ENCODE assay signal across 7 mouse cellular contexts in the genomic region with DNA sequence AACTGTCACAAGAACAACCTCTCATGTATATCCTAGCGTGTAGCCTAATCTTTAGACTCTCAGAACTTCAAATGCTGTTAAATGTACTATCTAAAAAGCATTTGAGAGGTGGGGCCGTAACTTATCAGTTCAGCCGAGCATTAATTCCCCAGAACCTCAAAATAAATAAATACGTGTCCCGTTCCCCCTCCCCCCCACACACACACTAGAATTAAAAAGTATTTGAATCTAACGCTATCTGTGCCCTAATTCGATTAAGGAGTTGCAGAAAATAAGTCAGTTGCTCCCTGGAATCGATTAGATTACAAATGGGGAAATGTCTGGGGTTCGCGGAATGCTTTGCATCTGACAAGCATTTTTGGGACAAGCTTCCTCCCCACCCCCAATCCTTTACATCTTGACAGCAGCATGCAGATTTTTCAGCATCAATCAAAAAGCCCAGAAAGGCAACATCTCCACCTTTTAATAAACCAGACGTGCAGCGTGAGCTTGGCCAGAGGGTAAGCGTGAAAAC. TPM values are rescaled to one million over a fixed set of nuclear protein-coding genes. Genes with fewer than 3 reads are reported as not detected.
A peak's percentile ranks its signal among the peaks of the same experiment; 100 is the strongest.
DNase-seq lines count a peak whose midpoint lies in the region; ATAC-seq and TF ChIP-seq lines count a peak whose summit lies in the region.

No protein-coding gene starts in this region.

- WGBS in lung, embryonic 16.5 days: 6% methylated on average over 13 of the region's 13 CpGs
- 12% methylated on average over 13 of the region's 13 CpGs for whole genome bisulfite sequencing in forebrain, embryonic 15.5 days
- WGBS in liver, postnatal 0 days (ENCODE audit: insufficient replicate concordance): 21% methylated on average over 13 of the region's 13 CpGs

- no peaks in the 10 kb centered on the region for H3K9me3 ChIP-seq in lung, embryonic 16.5 days (ENCODE audit: control insufficient read depth, low read length)
- no peaks in the 10 kb centered on the region for H3K9me3 ChIP-seq in forebrain, embryonic 15.5 days
- H3K9me3 ChIP-seq in liver, postnatal 0 days (ENCODE audit: low read length): no peaks in the 10 kb centered on the region

- H3K4me3 ChIP-seq in lung, embryonic 16.5 days (ENCODE audit: low read length): peak overlapping the region; percentile 77
- peak overlapping the region; percentile 64 for H3K4me3 ChIP-seq in forebrain, embryonic 15.5 days
- peak overlapping the region; percentile 65 for H3K4me3 ChIP-seq in liver, postnatal 0 days (ENCODE audit: low read depth, low read length)

- peaks cover 16% of the 10 kb centered on the region for H3K4me1 ChIP-seq in lung, embryonic 16.5 days (replicated peaks; ENCODE audit: control insufficient read depth, insufficient read depth, low read length)
- peaks cover 75% of the 10 kb centered on the region for H3K4me1 ChIP-seq in forebrain, embryonic 15.5 days
- H3K4me1 ChIP-seq in liver, postnatal 0 days (ENCODE audit: insufficient read depth): peaks cover 25% of the 10 kb centered on the region

- TF ChIP-seq CTCF in liver, postnatal 0 days (IDR thresholded peaks at IDR 0.05; ENCODE audit: low read depth): no peak

- no peaks in the 10 kb centered on the region for H3K36me3 ChIP-seq in lung, embryonic 16.5 days (ENCODE audit: control insufficient read depth, insufficient read depth, low read length)
- no peaks in the 10 kb centered on the region for H3K36me3 ChIP-seq in forebrain, embryonic 15.5 days
- H3K36me3 ChIP-seq in liver, postnatal 0 days (replicated peaks; ENCODE audit: insufficient read depth, low read length): no peaks in the 10 kb centered on the region

- H3K27me3 ChIP-seq in lung, embryonic 16.5 days (ENCODE audit: control insufficient read depth, insufficient read depth, low read depth, low read length): no peaks in the 10 kb centered on the region; the same call in 1 of the 2 replicates
- no peaks in the 10 kb centered on the region for H3K27me3 ChIP-seq in forebrain, embryonic 15.5 days
- peaks cover 22% of the 10 kb centered on the region for H3K27me3 ChIP-seq in liver, postnatal 0 days (ENCODE audit: insufficient read depth, low read length)

- DNase-seq in lung, postnatal 36 days: no peak
- no peak for DNase-seq in liver, postnatal 0 days
- DNase-seq in thymus, postnatal 4 days: no peak
- DNase-seq in adrenal gland, adult 18-20 months (ENCODE audit: low spot score in 2 of 2): no peak

- no peak overlapping the region for H3K27ac ChIP-seq in lung, embryonic 16.5 days (ENCODE audit: low read length)
- peak overlapping the region; percentile 97 for H3K27ac ChIP-seq in forebrain, embryonic 15.5 days (replicated peaks)
- H3K27ac ChIP-seq in liver, postnatal 0 days (ENCODE audit: low read depth): no peak overlapping the region

- ATAC-seq in lung, embryonic 16.5 days (ENCODE audit: low read depth): no peak
- no peak for ATAC-seq in forebrain, embryonic 15.5 days (replicated peaks)
- no peak for ATAC-seq in liver, postnatal 0 days
- ATAC-seq in monocyte, adult 5-6 weeks (replicated peaks; ENCODE audit: insufficient number of reproducible peaks, low FRiP score, low TSS enrichment, poor library complexity, severe bottlenecking): no peak

- peak overlapping the region; percentile 100 for H3K4me2 ChIP-seq in lung, embryonic 16.5 days (ENCODE audit: low read depth, low read length)
- H3K4me2 ChIP-seq in forebrain, embryonic 15.5 days (replicated peaks): peak overlapping the region; percentile 62
- peak overlapping the region; percentile 98 for H3K4me2 ChIP-seq in liver, postnatal 0 days (ENCODE audit: low read depth, low read length)

- peak overlapping the region; percentile 83 for H3K9ac ChIP-seq in lung, embryonic 16.5 days (ENCODE audit: low read length)
- H3K9ac ChIP-seq in forebrain, embryonic 15.5 days (replicated peaks): peak overlapping the region; percentile 87
- peak overlapping the region; percentile 26; the same call in 1 of the 2 replicates for H3K9ac ChIP-seq in liver, postnatal 0 days (replicated peaks)

- no peak for TF ChIP-seq EP300 in liver, postnatal 0 days (IDR thresholded peaks at IDR 0.05; ENCODE audit: low read depth)

RNA-seq across cellular contexts. Expression of gene Trim2, which starts 48.1 kb away (rescaled TPM):
- polyA plus RNA-seq in lung, embryonic 16.5 days (2015; fragmentation: Nextera tagmentation; extraction: Ambion mirVana): 31.9 and 36.2 TPM in 2 replicates
- 188 and 194 TPM in 2 replicates for polyA plus RNA-seq in forebrain, embryonic 15.5 days (2015; fragmentation: Nextera tagmentation; extraction: Ambion mirVana)
- polyA plus RNA-seq in liver, postnatal 0 days (2015; fragmentation: Nextera tagmentation; extraction: Ambion mirVana): 2.7 and 2.9 TPM in 2 replicates
- 0.39 TPM in 1 of 3 replicates, not detected in the others for total RNA-seq in monocyte, adult 5-6 weeks (2017)
- 10 to 100 TPM; 29.2 to 88.9 TPM for total RNA-seq in adrenal gland, adult 18-20 months (2021)

Comparison
In these comparisons a context has a peak if more than half of its experiments do, and no peak if none do; other contexts are left out.
1. H3K9ac ChIP-seq: peak in every context shown above with its lines; median percentile 87 in forebrain, embryonic 15.5 days; 83 in lung, embryonic 16.5 days; 26 in liver, postnatal 0 days.